Mouse (Mus musculus) embryonic fibroblast, embryonic 13.5 days (primary cell): ENCODE results near the gene Kcnh8.

Source experiments
- CTCF ChIP-seq: IDR thresholded peaks from 2 replicates; pipeline ENCODE4 v1.5.1; 2011; ENCODE audit warnings: mild to moderate bottlenecking, control low read depth, low read length, moderate library complexity, borderline replicate concordance; ENCODE audit not compliant: insufficient read depth
- POLR2A ChIP-seq: IDR thresholded peaks from 2 replicates; pipeline ENCODE4 v1.6.1; 2011; ENCODE audit warnings: low read depth, mild to moderate bottlenecking, control low read depth, low read length, moderate library complexity

- TF ChIP-seq CTCF = no peak
- no peak for TF ChIP-seq POLR2A
Measured at GRCm38 (mm10) chr17:52819007-52819406, 216.5 kb downstream of the Kcnh8 start.
